Mouse (Mus musculus): ENCODE measurements around the gene Fn1. TPM values are rescaled to one million over a fixed set of nuclear protein-coding genes. Genes with fewer than 3 reads are reported as not detected.

Gene Fn1
- polyA plus RNA-seq, 1 experiment: 299 TPM

DNA sequence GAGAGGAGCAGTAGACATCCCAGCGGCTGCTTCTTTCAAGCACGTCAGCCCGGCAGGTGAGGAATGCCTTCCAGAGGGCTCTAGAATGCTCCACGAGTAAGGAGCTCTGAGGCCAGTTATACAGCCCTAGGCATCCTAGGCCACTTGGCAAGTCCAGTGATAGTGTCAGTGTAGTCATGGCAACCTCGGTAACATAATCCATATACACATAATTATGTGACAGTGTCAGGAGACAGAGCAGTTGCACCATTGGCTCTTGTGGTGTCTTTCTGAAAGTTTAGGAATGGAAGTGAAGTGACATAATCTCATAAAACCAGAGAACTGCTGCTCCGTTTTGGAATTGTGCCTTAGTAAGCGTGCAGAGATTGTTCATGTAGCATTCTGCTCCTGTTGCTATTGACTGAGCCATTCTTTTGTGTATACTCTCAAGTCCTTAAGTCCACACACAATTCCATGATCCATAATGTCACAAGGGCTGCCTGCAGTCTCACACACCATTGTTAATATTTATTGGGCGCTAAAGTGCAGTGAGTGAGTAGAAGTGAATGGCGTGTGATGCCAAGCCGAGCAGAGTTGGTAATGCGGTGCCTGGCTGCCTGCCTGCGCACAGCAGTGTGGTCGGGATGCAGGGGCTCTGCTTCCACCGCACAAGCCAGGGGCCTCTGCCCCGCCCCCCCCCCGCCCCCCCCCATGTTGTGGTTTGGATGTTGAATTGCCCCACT, 85.0 kb downstream of the Fn1 start:
- TF ChIP-seq CTCF (IDR thresholded peaks at IDR 0.05; ENCODE audit: control insufficient read depth, insufficient read depth, insufficient read length): no peak
- TF ChIP-seq MYOD1 (IDR thresholded peaks at IDR 0.05; ENCODE audit: control insufficient read depth, insufficient read length, low read depth): no peak
- TF ChIP-seq FOSL1 (IDR thresholded peaks at IDR 0.05; ENCODE audit: insufficient read depth, low read length, poor library complexity, severe bottlenecking): no peak
- no peak for TF ChIP-seq MAX (IDR thresholded peaks at IDR 0.05)
- TF ChIP-seq MYOG (IDR thresholded peaks at IDR 0.05; ENCODE audit: control insufficient read depth, extremely low read depth, insufficient read length): no peak
- no peak for TF ChIP-seq CEBPB (IDR thresholded peaks at IDR 0.05; ENCODE audit: low read depth)
- TF ChIP-seq USF1 (IDR thresholded peaks at IDR 0.05; ENCODE audit: low read depth): no peak
- Histone ChIP-seq H3K79me3 (ENCODE audit: low read depth) (peaks cover 16% of the 10 kb centered on the region), H3K4me3 (ENCODE audit: insufficient read depth, poor library complexity, severe bottlenecking) (no peak overlapping the region), H3K79me2 (ENCODE audit: control insufficient read depth, insufficient read depth) (peaks cover 28% of the 10 kb centered on the region), H3K27me3 (ENCODE audit: control insufficient read depth, insufficient read depth, insufficient read length) (no peaks in the 10 kb centered on the region), H3ac (ENCODE audit: control insufficient read depth, insufficient read length, low read depth) (no peak overlapping the region), H3K36me3 (ENCODE audit: control insufficient read depth, insufficient read depth) (peaks cover 97% of the 10 kb centered on the region)

DNA sequence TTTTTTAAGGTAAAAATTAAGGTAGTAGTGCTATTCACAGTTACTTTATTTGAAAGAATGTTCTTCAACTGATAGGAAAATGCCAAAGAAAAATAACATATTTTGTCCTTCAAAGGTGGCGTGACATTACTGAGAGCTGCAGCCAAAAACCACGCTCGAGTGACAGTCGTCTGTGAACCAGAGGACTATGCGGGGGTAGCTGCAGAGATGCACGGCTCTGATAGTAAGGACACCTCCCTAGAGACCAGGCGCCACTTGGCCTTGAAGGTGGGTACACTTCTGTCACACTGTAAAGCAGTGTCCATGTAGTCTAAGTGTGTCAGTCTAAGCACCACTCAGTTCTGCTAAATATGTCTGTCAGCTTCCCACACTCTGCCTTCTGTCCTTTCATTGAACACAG, 88.7 kb downstream of the Fn1 start:
- no peak for TF ChIP-seq MAX (IDR thresholded peaks at IDR 0.05)
- TF ChIP-seq FOSL1 (IDR thresholded peaks at IDR 0.05; ENCODE audit: insufficient read depth, low read length, poor library complexity, severe bottlenecking): no peak
- TF ChIP-seq CTCF (IDR thresholded peaks at IDR 0.05; ENCODE audit: control insufficient read depth, insufficient read depth, insufficient read length): no peak
- no peak for TF ChIP-seq MYOD1 (IDR thresholded peaks at IDR 0.05; ENCODE audit: control insufficient read depth, insufficient read length, low read depth)
- no peak for TF ChIP-seq USF1 (IDR thresholded peaks at IDR 0.05; ENCODE audit: low read depth)
- TF ChIP-seq MYOG (IDR thresholded peaks at IDR 0.05; ENCODE audit: control insufficient read depth, extremely low read depth, insufficient read length): no peak
- no peak for TF ChIP-seq CEBPB (IDR thresholded peaks at IDR 0.05; ENCODE audit: low read depth)
- Histone ChIP-seq H3K4me3 (ENCODE audit: insufficient read depth, poor library complexity, severe bottlenecking) (no peak overlapping the region), H3K27me3 (ENCODE audit: control insufficient read depth, insufficient read depth, insufficient read length) (no peaks in the 10 kb centered on the region), H3K36me3 (ENCODE audit: control insufficient read depth, insufficient read depth) (peaks cover 97% of the 10 kb centered on the region), H3K79me3 (ENCODE audit: low read depth) (peaks cover 52% of the 10 kb centered on the region), H3ac (ENCODE audit: control insufficient read depth, insufficient read length, low read depth) (no peak overlapping the region), H3K79me2 (ENCODE audit: control insufficient read depth, insufficient read depth) (peaks cover 65% of the 10 kb centered on the region)

DNA sequence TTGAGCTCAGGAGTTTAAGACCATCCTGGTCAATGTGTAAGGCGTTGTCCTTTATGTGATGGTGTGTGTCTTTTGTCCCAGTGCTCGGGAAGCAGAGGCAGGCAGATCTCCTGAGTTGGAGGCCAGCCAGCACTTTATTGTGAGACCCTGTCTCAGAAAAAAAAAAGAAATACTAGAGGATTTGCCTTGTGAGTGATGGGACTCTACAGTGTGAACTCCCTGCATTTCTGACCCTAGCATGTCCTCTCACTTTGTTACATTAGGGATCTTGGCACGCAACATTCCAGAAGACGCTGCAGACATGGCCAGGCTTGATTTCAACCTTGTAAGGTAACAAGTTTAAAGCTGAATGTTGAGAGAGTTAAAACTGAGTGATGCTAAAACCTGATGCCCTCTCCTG, 92.4 kb downstream of the Fn1 start:
- no peak overlapping the region for H3ac ChIP-seq (ENCODE audit: control insufficient read depth, insufficient read length, low read depth)
- no peak for TF ChIP-seq MAX (IDR thresholded peaks at IDR 0.05)
- no peak for TF ChIP-seq CTCF (IDR thresholded peaks at IDR 0.05; ENCODE audit: control insufficient read depth, insufficient read depth, insufficient read length)
- TF ChIP-seq USF1 (IDR thresholded peaks at IDR 0.05; ENCODE audit: low read depth): no peak
- TF ChIP-seq MYOD1 (IDR thresholded peaks at IDR 0.05; ENCODE audit: control insufficient read depth, insufficient read length, low read depth): no peak
- TF ChIP-seq CEBPB (IDR thresholded peaks at IDR 0.05; ENCODE audit: low read depth): no peak
- no peak for TF ChIP-seq FOSL1 (IDR thresholded peaks at IDR 0.05; ENCODE audit: insufficient read depth, low read length, poor library complexity, severe bottlenecking)
- no peak for TF ChIP-seq MYOG (IDR thresholded peaks at IDR 0.05; ENCODE audit: control insufficient read depth, extremely low read depth, insufficient read length)
- peaks cover 72% of the 10 kb centered on the region for H3K36me3 ChIP-seq (ENCODE audit: control insufficient read depth, insufficient read depth)
- H3K27me3 ChIP-seq (ENCODE audit: control insufficient read depth, insufficient read depth, insufficient read length): no peaks in the 10 kb centered on the region
- peaks cover 84% of the 10 kb centered on the region for H3K79me2 ChIP-seq (ENCODE audit: control insufficient read depth, insufficient read depth)
- no peak overlapping the region for H3K4me3 ChIP-seq (ENCODE audit: insufficient read depth, poor library complexity, severe bottlenecking)
- peaks cover 71% of the 10 kb centered on the region for H3K79me3 ChIP-seq (ENCODE audit: low read depth)

DNA sequence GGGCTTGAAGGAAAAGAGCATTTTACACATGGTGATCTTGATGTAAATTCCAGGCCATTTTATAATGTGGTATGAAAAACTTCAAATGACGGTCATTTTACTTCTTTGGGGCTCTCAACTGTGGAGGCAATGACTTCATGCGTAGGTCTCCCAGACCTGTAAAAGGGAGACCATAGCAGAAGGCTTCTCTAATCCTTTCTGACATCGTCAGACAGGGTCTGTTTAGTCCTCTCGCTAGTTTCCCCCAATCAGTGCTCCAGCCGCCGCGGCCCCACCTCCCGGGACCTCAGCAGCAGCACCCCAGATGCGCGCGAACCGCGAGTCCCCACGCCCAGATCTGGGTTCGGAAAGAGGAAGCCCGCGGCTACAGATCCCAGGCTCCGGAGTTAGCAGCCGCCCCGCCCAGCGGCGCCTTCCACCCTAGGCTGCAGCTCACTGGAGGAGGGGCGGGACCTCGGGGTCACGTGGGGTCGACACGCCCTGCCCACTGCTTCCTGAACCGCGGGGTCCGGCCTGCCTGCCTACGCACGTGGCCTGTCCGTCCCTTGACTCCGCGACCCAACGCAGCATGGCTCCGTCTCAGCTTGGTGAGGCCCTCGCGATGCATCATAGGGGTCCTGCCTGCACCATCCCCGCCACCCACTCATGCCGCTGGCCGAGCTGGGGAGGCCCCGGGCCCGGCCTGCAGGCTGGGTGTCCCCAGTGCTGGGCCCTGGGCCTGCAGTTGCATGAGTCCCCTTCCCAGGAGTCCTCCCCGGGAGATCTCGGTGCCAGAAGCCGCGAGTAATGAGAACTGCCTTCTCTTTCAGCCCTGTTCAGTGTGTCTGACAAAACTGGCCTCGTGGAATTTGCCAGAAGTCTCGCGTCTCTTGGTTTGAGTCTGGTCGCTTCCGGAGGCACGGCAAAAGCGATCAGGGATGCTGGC, 96.0 kb downstream of the Fn1 start, which contains the start of gene Atic:
Atic (plus strand) TSS at position 463 of the 925 bp plus-strand sequence.
- no peak for TF ChIP-seq CTCF (IDR thresholded peaks at IDR 0.05; ENCODE audit: control insufficient read depth, insufficient read depth, insufficient read length)
- peak; percentile 95 for TF ChIP-seq MAX (IDR thresholded peaks at IDR 0.05)
- TF ChIP-seq FOSL1 (IDR thresholded peaks at IDR 0.05; ENCODE audit: insufficient read depth, low read length, poor library complexity, severe bottlenecking): no peak
- no peak for TF ChIP-seq MYOD1 (IDR thresholded peaks at IDR 0.05; ENCODE audit: control insufficient read depth, insufficient read length, low read depth)
- TF ChIP-seq USF1 (IDR thresholded peaks at IDR 0.05; ENCODE audit: low read depth): peak; percentile 90
- TF ChIP-seq MYOG (IDR thresholded peaks at IDR 0.05; ENCODE audit: control insufficient read depth, extremely low read depth, insufficient read length): no peak
- no peak for TF ChIP-seq CEBPB (IDR thresholded peaks at IDR 0.05; ENCODE audit: low read depth)

DNA sequence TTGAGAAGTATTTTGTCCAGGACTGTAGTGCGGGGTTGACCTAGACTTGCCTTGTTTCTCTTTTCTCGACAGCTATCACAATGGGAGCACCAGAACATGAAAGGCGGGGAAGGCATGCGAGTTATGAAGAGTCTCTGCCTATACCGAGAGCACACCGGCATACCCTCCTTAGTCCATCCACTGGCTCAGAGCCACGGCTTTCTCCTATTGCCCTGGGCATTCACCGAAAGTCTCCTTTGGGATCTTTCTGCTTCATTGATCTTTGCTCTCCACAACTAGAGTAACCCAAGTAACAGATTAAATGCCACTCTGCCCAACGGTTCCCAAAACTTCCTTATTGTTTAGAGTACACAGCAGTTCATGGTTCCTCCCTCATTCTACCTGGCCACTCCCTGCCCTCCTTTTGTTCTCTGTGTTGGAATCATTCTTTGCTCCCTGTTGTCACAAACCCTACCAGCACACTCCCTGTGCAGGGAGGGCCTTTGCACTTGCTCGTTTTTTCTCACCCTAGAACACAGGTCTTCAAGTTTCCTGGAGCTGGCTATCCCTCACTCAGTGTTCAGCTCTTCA, 102.3 kb downstream of the Fn1 start:
- no peaks in the 10 kb centered on the region for H3K79me3 ChIP-seq (ENCODE audit: low read depth)
- H3K27me3 ChIP-seq (ENCODE audit: control insufficient read depth, insufficient read depth, insufficient read length): no peaks in the 10 kb centered on the region
- no peaks in the 10 kb centered on the region for H3K36me3 ChIP-seq (ENCODE audit: control insufficient read depth, insufficient read depth)
- H3ac ChIP-seq (ENCODE audit: control insufficient read depth, insufficient read length, low read depth): no peak overlapping the region
- no peak for TF ChIP-seq FOSL1 (IDR thresholded peaks at IDR 0.05; ENCODE audit: insufficient read depth, low read length, poor library complexity, severe bottlenecking)
- no peak for TF ChIP-seq MYOD1 (IDR thresholded peaks at IDR 0.05; ENCODE audit: control insufficient read depth, insufficient read length, low read depth)
- no peak for TF ChIP-seq USF1 (IDR thresholded peaks at IDR 0.05; ENCODE audit: low read depth)
- TF ChIP-seq MAX (IDR thresholded peaks at IDR 0.05): no peak
- no peak for TF ChIP-seq MYOG (IDR thresholded peaks at IDR 0.05; ENCODE audit: control insufficient read depth, extremely low read depth, insufficient read length)
- TF ChIP-seq CTCF (IDR thresholded peaks at IDR 0.05; ENCODE audit: control insufficient read depth, insufficient read depth, insufficient read length): no peak
- TF ChIP-seq CEBPB (IDR thresholded peaks at IDR 0.05; ENCODE audit: low read depth): no peak
- H3K4me3 ChIP-seq (ENCODE audit: insufficient read depth, poor library complexity, severe bottlenecking): no peak overlapping the region
- H3K79me2 ChIP-seq (ENCODE audit: control insufficient read depth, insufficient read depth): no peaks in the 10 kb centered on the region

More for the DNA sequence above, 96.0 kb downstream of the Fn1 start, which contains the start of gene Atic:
- Histone ChIP-seq H3K79me3 (ENCODE audit: low read depth) (peaks cover 48% of the 10 kb centered on the region), H3K4me3 (ENCODE audit: insufficient read depth, poor library complexity, severe bottlenecking) (peak within 1 kb of the TSS; percentile 87), H3ac (ENCODE audit: control insufficient read depth, insufficient read length, low read depth) (peak within 1 kb of the TSS; percentile 84), H3K79me2 (ENCODE audit: control insufficient read depth, insufficient read depth) (peaks cover 50% of the 10 kb centered on the region), H3K36me3 (ENCODE audit: control insufficient read depth, insufficient read depth) (peaks cover 36% of the 10 kb centered on the region), H3K27me3 (ENCODE audit: control insufficient read depth, insufficient read depth, insufficient read length) (no peaks in the 10 kb centered on the region)
